Mouse (Mus musculus) adrenal gland, postnatal 25 days (tissue): ENCODE measurements at regions not wholly inside any gene's neighbourhood (a gene's known extent, or its start where the extent isn't known, plus 50 kb on each side); places are given as distances from the start of the nearest gene placed in this dataset.

Experiments used
- DNase-seq: peaks from one replicate; pipeline ENCODE4 v3.0.0; 2021; ENCODE audit warnings: mixed read lengths

DNA sequence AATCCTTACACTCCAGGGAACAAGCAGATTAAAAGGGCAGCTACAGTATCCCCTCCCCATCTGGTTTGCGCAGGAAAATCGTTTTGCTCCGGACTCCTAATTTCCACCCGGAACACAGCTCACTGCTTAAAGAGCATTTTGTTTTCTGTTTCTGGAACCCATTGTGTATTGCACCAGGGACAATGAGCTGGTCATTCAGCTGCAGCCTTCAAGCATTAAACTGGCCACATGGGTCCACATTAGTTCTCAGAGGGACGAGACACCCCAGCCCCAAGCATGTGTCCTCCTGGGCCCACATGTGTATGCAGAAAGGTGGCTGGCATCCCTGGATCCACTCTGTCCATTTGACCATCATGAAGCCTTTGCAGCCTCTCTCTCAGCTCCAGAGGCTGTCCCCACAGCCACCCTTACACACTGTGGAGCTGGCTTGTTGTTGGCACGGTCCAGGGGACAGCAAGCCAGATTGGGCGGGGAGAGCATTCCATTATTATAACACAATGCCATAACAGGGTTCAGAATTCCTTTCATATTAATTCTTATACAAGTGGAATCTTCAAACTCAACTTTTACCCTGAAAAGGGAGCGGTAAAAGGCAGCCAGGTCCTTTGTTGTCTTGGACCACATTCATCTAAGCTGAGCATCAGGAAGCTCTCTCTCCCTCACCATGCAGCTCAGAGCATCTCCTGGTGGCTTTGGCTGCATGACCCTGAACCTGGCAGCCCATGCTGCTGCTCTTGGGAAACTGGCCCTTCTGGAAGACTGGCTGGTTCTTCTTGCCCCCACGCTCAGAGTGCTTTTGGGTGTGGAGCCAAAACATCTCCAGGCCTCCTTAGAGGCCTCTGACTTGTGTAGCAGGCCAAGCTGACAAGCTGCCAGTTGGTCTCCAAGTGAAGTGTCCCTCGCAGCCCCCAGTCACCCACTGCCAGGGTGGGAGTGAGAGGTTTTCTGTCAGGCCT is 373.4 kb downstream of the Foxo1 start:
- peak; percentile 18 for DNase-seq

DNA sequence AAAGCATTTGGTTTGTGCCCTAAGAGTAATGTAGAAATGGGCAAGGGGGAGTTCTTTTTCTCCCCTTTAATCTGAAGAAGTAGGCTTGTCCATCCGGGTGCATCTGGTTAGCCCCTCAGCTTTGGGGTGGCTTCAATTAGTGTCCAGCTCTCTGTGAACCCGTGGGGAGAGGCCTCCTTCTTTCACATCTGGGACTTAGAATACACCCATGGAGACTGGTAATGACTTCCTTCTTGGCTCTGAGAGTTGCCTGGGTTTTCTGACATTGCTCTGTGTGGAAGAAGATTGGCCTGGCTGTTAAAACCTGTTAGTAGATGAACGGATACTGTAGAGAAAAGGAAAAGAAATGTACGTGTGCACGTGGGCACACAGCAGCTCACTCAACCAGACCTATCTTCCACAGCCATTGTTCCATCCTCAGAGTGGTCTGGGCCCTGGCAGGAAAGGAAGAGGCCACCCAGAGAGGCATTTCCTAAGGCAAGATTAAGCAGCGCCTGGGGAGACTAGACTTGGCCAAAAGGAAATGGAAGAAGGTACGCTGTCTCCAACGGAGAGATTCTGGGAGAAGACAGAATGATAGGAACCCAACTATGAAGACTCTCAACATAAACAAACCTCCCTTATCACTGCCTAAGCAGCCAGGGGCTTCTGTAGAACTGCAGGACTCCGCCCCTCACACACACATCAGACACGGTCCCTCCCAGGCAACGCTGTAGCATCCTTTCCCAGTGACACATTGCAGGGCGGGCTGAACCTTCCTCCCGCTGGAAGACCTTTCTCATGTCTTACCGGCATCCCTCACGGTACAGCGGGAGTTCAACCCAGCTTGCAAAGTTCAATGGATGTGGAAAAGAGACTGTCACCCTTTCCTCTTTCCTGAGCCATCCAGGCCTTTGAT is 372.4 kb downstream of the Foxo1 start:
- DNase-seq: no peak

DNA sequence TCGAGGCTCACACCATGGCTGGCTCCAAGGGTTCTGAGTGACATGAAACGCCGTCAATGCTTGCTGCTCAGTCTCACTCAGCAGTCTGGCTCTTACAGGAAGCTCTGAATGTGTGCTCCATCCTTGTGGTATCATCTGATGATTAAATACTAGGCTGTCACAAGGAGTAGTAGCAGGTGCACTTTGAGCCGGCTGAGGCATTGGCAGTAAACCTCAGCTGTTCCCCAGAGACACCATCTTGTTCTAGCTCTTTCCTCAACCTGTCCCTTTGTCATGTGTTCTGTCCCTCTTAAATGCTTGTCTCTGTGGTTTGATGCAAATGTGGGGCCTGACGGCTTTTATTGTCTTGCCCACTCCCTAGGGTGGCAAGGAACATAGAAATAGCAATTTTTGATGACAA is 370.7 kb downstream of the Foxo1 start:
- no peak for DNase-seq

DNA sequence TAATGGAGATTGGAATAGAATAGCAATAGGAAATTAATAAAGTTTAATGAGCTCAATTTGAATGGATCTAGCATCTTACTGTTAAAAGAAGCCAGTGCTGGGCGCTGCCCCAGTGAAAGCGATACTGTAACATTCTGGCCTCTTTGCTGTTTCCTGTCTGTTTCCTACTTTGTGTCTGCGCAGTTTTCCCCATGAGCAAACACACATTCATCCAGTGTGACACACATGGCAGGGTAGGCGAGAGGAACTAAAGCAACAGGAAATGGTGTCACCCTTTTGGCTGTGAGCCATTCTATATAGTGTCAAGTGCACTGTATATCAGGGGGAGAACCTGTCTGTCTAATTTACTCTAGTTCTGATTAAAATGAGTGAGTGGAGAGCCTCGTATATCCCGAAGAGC is 366.2 kb downstream of the Foxo1 start:
- DNase-seq: no peak

DNA sequence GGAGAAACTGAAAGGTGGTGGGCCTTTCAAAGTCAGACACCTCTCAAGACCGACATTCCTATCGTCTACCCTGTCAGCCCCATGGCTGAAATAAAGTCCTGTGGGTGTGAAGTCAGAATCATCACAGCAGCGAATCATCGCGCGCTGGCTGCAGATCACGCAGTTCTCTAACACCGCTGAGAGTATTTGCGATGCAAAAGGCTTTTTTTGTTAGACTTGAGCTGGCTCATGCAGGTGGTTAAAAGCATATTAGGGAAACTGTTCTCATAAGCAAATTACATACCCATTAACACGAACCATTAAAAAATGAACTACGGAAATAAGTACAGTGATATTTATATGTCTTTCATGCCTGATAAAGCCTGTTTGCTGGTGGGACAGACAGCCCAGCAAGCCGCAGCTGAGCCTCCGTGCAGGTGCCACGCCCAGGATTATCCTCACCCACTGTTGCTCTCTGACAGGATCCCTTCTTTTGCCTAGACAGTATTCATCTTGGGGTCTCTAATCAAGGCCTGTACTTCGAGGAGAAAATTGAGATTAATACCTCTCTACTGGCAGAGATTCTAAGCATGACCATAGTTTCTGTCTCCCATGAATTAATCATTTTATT is 365.5 kb downstream of the Foxo1 start:
- no peak for DNase-seq

DNA sequence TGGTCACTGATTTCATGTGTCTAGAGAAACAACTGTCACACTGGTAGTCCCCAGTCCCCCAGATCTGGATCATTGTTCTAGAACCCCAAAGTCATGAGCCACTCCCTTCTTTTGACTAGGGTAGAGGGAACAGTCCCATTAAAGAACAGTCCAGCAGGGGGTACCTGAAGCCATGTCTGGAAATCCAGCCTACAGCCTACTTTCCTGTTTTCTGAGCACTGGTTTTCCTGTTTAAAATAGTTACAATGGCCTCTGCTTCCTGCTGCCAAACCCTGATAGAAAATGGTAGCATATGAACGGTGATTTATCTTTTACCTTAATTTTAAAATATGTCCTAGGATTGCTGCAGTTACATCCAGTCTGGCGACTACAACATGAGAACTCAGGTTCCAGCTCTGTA is 364.5 kb downstream of the Foxo1 start:
- no peak for DNase-seq

DNA sequence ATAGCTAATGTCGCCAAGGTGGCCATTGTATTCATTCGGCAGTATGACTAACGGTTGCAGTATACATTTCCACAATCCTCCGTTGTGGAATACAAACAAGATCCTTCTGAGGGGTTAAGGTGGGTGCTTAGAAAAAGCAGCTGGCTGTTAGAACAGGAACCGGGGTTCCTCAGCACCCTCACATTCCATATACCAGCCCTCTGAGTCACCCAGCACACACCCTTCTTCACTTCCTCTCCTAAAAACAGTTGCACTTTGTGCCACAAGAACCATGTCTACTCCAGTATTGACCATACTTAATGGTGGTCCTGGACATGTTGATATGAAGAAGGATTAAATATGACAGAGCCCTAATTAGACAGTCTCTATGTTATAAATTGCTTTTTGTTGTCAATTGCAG is 362.1 kb downstream of the Foxo1 start:
- DNase-seq: no peak

DNA sequence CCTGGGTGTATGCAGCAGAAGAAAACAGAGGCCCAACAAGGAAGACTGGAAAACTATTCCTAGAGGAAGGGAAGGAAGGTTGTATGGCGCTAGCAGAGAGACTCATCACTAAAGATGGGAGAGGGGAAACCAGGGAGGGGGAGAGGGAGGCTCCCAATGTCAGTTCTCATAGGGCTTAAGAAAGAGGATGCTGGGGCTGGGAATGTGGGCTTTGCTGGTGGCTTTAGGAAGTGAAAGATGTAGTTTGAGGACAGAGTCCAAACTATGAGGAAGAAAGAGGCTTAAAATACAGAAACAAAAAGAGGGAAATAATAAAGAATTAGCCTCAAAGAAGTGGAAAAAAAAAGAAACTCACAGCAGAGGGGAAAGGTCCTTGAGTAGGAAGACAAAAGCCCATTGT is 357.0 kb downstream of the Foxo1 start:
- no peak for DNase-seq

DNA sequence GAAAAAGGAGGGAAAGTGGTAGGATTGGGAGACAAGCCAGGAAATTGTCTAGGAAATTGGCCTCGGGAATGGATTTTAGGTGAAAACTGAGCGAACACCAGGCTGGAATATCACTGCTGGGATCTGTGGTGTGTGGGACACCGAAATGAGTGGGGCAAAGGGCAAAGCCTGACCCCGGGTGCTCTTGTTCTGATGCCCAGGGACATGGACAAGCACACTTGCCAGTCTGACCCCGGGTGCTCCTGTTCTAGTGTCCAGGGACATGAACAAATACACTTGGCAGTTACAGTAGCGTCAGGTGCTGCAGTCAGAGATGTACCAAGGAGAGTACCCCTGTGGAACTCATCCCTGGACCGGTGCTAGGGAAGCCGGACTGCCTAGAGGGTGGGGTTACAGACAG is 354.4 kb downstream of the Foxo1 start:
- peak; percentile 9 for DNase-seq

DNA sequence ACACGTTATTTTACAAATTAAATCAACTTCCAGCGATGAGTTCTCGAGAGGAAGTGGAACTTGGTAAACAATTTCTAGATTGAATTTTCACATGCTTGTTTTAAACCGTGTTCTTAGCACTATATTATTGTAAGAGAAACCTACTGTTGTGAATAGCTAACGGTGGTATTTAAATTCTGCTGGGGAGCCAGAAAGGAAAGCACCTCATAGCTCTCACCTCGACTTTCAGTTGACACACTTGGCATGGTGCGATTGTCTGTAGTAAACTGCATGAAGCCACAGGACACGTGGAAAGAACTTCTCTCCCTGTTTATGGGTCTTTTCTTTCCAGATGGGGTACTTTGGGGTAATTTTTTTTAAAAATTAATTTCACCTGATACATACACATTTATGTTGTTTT is 353.8 kb downstream of the Foxo1 start:
- no peak for DNase-seq

DNA sequence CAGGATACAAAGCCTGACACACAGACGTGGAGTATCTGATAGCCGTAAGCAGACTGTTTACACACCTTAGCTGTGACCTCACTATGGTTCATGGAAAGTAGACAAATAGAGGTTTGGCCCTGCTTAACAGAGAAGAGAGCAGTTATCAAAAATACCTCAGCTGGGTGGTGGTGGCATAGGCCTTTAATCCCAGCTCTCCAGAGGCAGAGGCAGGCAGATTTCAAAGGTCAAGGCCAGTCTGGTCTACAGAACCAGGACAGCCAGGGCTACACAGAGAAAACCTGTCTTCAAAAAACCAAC is 350.7 kb downstream of the Foxo1 start:
- DNase-seq: no peak

DNA sequence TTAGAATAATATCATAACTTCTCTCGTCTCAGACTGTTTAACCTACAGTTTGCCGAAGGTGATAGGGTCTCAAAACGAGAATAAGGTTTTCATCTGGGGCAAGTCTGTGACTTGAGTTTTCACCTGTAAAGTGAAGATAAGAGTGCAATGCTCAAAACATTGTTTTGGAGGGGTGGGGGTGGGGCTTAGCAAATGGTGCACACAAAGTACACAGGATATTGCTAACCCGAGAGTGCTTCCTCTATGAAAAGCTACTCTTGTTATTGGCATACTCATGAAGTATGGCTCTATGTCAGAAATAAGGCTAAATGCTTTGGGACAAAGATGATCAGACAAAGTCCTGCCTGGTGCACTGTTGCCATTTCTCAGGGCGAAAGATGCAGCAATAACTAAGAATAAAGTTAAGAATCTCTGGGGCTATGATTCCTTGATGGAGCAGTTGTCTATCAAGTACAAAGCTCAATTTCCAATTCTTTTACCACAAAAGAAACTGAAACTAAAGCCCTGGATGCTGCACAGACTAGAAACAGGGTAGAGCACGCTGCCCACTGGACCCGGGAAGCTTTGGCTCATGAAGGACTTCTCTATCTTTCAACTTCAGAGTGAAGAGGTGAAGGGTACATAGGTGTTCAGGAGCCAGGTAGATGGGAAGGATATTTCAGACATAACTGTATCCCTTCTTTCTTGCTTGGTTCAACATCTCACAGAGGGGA is 350.2 kb downstream of the Foxo1 start:
- no peak for DNase-seq

DNA sequence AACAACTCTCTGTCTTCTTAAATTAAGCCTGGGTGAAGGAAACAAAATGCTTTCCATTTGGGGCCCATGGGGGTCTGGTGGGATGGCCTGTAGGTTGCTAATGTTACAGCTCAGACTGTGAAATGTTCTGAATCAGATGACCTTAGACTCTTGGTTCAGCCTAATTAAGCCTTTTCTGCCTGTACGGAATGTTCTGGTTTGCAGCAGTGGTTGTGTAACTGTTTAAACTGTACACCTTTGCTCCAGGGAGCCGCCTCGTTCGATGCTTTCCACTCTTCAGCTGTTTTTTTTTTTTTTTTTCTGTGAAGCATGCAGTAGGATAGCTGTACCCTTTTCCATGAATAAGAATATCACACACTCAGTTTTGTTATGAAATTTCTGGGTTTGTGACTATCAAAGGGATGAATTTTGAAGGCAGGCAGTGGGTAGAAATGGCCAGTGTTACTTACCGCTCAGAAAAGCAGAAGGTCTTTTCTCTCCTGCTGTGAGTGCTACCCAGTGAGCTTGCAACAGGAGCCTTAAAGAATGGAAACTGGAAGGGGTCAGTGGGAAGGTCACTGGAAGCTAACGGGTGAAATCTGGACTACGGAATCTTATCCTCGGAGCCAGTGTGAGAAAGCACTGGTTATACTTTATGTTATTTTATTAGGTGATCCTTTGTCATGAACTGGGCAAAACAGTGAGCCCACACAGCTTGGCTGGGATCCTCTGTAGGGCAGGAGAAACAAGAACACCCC is 349.4 kb downstream of the Foxo1 start:
- DNase-seq: no peak

DNA sequence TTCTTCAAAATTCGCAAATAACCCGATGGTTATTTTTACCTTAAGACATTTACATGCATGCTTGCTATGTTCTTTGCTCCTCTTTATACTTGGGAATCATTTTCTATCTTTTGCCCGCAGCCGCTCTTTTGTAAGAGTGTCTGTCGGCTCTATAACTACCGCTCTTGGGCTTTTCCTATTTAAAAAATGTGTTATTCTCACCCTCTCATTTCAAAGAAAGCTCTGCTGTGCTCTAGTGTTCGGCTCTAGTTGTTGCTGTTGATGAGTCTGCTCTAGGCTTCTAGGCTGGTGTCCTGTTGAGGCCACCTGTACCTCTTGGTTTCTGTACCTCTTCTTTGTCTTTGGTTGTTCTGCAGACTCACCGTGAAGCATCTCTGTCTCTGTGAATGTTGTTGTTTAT is 343.7 kb downstream of the Foxo1 start:
- DNase-seq: no peak

DNA sequence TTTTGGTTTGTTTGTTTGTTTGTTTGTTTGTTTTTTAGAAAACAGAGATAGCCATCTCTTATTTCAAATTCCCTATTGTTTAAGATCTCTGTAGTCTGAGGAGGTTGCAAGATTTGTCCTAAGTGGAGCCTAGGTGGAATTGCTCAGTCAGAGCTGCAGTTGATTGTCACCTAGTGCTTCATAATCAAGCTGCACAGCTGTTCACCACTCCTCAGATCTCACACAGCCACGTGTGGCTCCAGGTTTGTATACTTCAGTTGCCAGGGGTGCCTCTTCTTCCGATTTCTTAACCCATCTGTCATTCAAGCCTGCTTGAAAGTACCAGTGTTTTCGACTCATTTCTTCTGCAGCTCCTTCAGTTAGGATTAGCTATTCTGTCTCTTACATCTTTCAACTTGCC is 342.3 kb downstream of the Foxo1 start:
- DNase-seq: no peak

DNA sequence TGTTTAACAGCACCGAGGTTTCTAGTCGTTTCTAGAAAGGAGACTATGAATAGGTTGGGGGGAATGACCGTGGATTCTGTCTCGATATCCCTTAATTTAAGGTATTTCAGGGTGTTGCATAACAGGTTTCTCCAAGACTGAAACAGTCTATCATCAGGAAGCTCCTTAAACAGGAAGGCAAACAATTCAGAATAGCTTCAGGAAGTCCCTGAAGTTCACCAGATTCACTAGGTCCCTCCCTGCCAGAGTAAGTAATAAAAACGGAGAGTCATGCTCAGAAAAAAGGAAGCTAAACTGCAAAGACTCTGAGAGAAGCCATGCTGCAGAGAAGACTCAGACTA is 339.9 kb downstream of the Foxo1 start:
- no peak for DNase-seq

DNA sequence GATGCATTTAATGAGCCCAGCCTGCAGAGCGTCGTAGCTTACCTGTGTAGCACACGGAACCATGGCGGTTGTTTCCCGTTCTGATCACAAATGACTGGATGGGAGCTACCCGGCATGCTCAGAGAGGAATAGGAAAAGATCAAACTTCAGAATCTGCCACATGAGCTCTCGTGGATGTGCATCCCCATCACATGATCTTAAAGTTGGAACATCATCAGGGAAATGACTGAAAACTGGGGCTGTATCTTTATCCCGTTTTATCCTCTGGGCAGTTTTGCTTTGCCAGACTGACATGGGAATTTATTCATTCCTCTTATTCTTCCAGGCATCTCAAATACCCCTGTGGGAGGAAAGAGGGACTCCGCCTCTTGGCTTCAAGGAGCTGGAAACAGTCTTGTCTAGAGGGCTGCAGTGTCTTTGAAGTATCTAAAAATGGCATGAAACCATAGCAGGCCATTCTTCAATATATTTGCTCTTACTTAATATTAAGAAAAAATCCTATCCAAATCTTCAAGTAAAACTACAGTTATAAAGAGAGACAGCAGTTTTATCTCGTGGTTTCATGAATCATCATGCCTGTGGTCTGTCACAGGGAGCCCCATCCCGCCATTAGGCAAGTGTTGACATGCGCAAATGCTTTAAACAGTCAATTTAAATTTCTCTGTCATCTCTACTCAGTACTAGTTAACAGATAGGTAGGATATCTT is 339.4 kb downstream of the Foxo1 start:
- DNase-seq: no peak

DNA sequence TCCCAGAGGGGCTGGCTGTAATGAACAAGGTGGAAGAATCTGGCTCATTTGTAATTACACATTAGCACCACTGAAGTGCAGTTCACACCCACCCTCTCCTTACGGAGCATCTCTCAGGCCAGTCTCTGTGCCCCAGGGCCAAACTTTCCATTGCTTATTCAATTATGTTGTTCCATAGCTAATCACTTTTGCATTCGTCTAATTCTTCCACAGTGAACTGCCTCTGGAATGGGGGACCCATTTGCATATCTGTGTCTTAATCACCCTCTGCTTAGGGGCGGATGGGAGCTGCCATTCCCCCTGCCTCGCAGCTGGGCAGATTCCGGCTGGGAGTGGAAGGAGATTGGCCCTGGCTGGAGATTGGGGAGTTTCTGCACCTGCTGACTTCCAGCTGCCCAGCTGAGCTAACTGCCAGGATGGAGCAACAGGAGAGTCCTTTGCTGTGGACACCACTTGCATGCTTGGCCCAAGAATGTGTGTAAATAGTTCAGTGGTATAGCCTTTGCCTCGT is 337.2 kb downstream of the Foxo1 start:
- no peak for DNase-seq

DNA sequence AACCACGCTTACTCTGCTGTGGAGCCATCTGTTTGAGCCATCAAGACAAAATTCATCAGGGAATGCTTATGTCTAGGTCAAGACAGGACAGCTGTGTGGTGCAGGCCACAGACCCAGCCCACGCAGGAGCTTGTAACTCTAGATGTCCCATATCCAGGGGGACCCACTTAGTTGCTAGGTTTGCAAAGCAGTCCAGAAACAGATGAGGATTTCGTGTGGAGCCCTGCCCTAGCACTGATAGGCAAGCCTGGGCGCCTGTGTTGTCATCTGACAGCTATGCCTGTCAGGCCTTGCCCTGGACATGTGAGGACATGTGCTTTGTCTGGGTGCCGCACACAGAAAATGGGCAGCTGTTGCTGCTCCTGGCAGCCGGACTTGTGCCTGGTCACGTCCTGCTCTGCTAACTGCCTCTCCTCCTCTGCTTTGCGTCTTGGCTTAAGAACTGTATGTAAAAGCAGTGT is 335.1 kb downstream of the Foxo1 start:
- peak; percentile 8 for DNase-seq

DNA sequence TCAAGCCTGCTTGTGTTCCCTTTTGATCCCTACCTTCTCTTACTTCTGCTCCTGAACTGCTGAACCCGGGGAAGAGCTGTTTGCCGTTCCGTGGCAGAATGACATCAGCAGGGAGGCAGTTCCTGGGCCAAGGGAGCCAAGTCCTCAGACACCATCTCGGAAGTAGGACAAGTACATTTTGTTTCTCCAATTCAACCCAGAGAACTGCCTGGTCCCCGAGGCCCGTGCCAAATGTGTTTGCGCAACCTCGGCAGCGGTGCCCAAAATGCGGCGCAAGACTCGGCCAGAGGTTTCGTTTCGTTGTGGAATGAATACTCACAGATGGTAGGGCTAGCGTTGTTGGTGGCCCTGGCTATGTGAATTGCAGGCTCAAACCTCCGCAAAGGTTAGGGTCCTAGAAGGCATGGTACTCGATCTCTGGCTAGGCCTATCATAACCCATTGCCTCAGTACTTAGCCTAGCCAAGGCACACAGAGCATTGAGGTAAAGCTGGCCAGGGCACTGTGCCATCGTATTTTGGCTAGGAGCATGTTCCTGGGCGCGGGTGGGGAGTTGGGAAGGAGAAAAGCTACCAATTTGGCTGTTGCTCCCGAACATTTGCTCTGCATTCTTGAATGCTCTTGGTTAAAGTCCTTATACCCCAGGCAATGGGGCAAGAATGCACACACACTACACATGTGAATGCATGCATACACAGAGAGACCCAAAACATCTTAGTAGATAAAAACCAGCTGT is 333.0 kb downstream of the Foxo1 start:
- DNase-seq: peak; percentile 64
